Mouse (Mus musculus) cerebellum, adult 11-12 months (tissue): ENCODE data around the gene Wfdc1.

ENCODE experiments used
- DNase-seq: peaks from one replicate; pipeline ENCODE4 v3.0.0; 2022

Gene Wfdc1

GRCm38 (mm10) chr8:119641058-119641457 lies 25.1 kb upstream of the Wfdc1 start:
- DNase-seq, result no peak

- peak; percentile 46 for DNase-seq
These were observed 23.2 kb upstream of the Wfdc1 start for GRCm38 (mm10) chr8:119642960-119643359.

- DNase-seq, result no peak
These were observed 21.7 kb upstream of the Wfdc1 start for GRCm38 (mm10) chr8:119644429-119644960.

- DNase-seq, result no peak
These were observed 21.1 kb upstream of the Wfdc1 start for GRCm38 (mm10) chr8:119644981-119645597.

GRCm38 (mm10) chr8:119646197-119646596 lies 20.0 kb upstream of the Wfdc1 start:
- DNase-seq, result no peak

- no peak for DNase-seq
These were observed 19.3 kb upstream of the Wfdc1 start for GRCm38 (mm10) chr8:119646846-119647245.

- no peak for DNase-seq
These were observed 14.8 kb upstream of the Wfdc1 start for GRCm38 (mm10) chr8:119651324-119651723.

GRCm38 (mm10) chr8:119656709-119657464 lies 9.3 kb upstream of the Wfdc1 start:
- DNase-seq, result no peak

- peak; percentile 36 for DNase-seq
These were observed 5.1 kb upstream of the Wfdc1 start for GRCm38 (mm10) chr8:119661081-119661480.

- no peak for DNase-seq
These were observed 4.3 kb upstream of the Wfdc1 start for GRCm38 (mm10) chr8:119661892-119662291.

GRCm38 (mm10) chr8:119663440-119663839 lies 2.7 kb upstream of the Wfdc1 start:
- DNase-seq, result no peak

GRCm38 (mm10) chr8:119665270-119665669 lies 895 bp upstream of the Wfdc1 start:
- DNase-seq, result no peak

- no peak for DNase-seq
These were observed 2.3 kb downstream of the Wfdc1 start for GRCm38 (mm10) chr8:119668447-119668846.

GRCm38 (mm10) chr8:119669284-119669683 lies 3.1 kb downstream of the Wfdc1 start:
- DNase-seq, result no peak

- DNase-seq, result no peak
These were observed 4.4 kb downstream of the Wfdc1 start for GRCm38 (mm10) chr8:119670419-119671091.

GRCm38 (mm10) chr8:119673976-119674555 lies 7.9 kb downstream of the Wfdc1 start:
- DNase-seq, result no peak

GRCm38 (mm10) chr8:119675457-119675856 lies 9.3 kb downstream of the Wfdc1 start:
- DNase-seq, result no peak

GRCm38 (mm10) chr8:119676389-119676788 lies 10.2 kb downstream of the Wfdc1 start:
- DNase-seq, result peak; percentile 80

- no peak for DNase-seq
These were observed 12.1 kb downstream of the Wfdc1 start for GRCm38 (mm10) chr8:119678138-119678843.

- DNase-seq, result no peak
These were observed 13.0 kb downstream of the Wfdc1 start for GRCm38 (mm10) chr8:119679184-119679583.

GRCm38 (mm10) chr8:119690602-119691001 lies 24.4 kb downstream of the Wfdc1 start:
- no peak for DNase-seq

GRCm38 (mm10) chr8:119691989-119692388 lies 25.8 kb downstream of the Wfdc1 start:
- DNase-seq, result no peak

GRCm38 (mm10) chr8:119694696-119695095 lies 28.5 kb downstream of the Wfdc1 start:
- DNase-seq, result no peak
